Mouse (Mus musculus): Measurements from ENCODE around the gene Ear2. TPM values are rescaled to one million over a fixed set of nuclear protein-coding genes. Genes with fewer than 3 reads are reported as not detected.

Ear2 gene
- polyA plus RNA-seq, 1 experiment from 2014 or later: not detected

Other genes starting within 250 kb of the Ear2 start
- not detected in 2 replicates for gene Ear1, start 227.1 kb upstream of the Ear2 start, polyA plus RNA-seq (2015; fragmentation: Nextera tagmentation; extraction: Ambion mirVana)
- gene Ear10, start 179.1 kb upstream of the Ear2 start, polyA plus RNA-seq (2015; fragmentation: Nextera tagmentation; extraction: Ambion mirVana): not detected in 2 replicates
- 4.5 and 4.9 TPM in 2 replicates for gene Gm8113, start 177.3 kb upstream of the Ear2 start, polyA plus RNA-seq (2015; fragmentation: Nextera tagmentation; extraction: Ambion mirVana)
- gene Ang5, start 145.6 kb upstream of the Ear2 start, polyA plus RNA-seq (2015; fragmentation: Nextera tagmentation; extraction: Ambion mirVana): not detected in 2 replicates
- not detected in 2 replicates for gene Ang6, start 100.4 kb upstream of the Ear2 start, polyA plus RNA-seq (2015; fragmentation: Nextera tagmentation; extraction: Ambion mirVana)
- gene Gm3327, start 21.2 kb downstream of the Ear2 start, polyA plus RNA-seq (2015; fragmentation: Nextera tagmentation; extraction: Ambion mirVana): not detected in 2 replicates
- not detected in 2 replicates for gene Gm8212, start 95.0 kb downstream of the Ear2 start, polyA plus RNA-seq (2015; fragmentation: Nextera tagmentation; extraction: Ambion mirVana)
- gene 4930503E14Rik, start 110.6 kb downstream of the Ear2 start, polyA plus RNA-seq (2015; fragmentation: Nextera tagmentation; extraction: Ambion mirVana): not detected in 2 replicates
- gene Gm8220, start 182.9 kb downstream of the Ear2 start, polyA plus RNA-seq (2015; fragmentation: Nextera tagmentation; extraction: Ambion mirVana): not detected in 2 replicates
- gene Gm5930, start 235.9 kb downstream of the Ear2 start, polyA plus RNA-seq (2015; fragmentation: Nextera tagmentation; extraction: Ambion mirVana): not detected in 2 replicates

All from midbrain, embryonic 13.5 days (tissue).